Mouse (Mus musculus): ENCODE results near the gene Spint5. TPM values are rescaled to one million over a fixed set of nuclear protein-coding genes. Genes with fewer than 3 reads are reported as not detected.
A peak's percentile ranks its signal among the peaks of the same experiment; 100 is the strongest.

Gene Spint5
- polyA plus RNA-seq (2015; fragmentation: Nextera tagmentation; extraction: Ambion mirVana): not detected in 2 replicates

DNA sequence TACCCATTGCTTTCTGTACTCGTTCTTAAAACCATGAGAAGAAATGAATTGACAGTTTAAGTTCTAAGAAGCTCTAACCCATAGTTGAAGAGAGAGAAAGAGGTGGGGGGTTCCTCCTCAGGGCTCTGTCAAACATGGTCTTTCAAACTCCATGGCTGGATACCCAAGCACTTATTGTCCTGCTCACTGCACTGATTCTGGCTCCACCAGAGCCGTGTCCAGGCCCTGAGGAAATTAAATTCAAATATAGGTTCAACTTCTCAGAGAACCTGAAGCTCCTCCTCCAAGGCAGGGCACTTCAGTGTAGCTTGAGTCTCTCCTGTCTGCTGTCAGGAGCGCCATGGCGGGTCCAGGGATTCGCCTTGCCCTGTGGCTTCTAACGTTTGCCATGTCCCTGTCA lies at the start of gene Spint5:
Gene Spint5, plus strand, starts transcription at position 301 of the 400 bp plus-strand sequence.
- Histone ChIP-seq H3K4me2 (no peak within 1 kb of the TSS), H3K9ac (no peak within 1 kb of the TSS), H3K4me1 (no peaks in the 10 kb centered on the region), H3K4me3 (no peak within 1 kb of the TSS), H3K27ac (no peak within 1 kb of the TSS), H3K9me3 (no peaks in the 10 kb centered on the region), H3K36me3 (replicated peaks) (no peaks in the 10 kb centered on the region), H3K27me3 (replicated peaks) (no peaks in the 10 kb centered on the region)
- WGBS: 80% methylated on average over 6 of the region's 6 CpGs
- ATAC-seq (replicated peaks): no peak

DNA sequence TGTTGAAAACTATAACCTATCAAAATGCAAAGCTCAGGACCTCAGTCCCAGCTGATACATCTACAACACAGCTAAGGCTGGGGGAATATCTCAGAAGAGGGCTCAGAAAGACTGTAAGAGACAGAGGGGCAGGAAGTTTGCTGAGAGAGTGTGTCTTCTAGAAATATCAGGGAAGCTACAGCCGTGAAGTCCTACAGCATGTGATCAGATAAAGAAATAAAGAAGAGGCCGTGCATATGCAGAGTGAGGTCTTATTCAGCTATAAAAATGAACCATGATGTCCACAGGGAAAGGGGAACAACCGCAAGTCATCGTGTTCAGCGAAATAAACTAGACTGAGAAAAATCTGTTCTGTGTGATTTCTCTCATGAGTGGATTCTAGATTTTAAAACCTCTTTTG lies 44.8 kb upstream of the Spint5 start:
- no peaks in the 10 kb centered on the region for H3K9me3 ChIP-seq
- WGBS: 83% methylated on average over 5 of the region's 5 CpGs
- no peaks in the 10 kb centered on the region for H3K4me1 ChIP-seq
- H3K4me3 ChIP-seq: no peak overlapping the region
- H3K27me3 ChIP-seq (replicated peaks): no peaks in the 10 kb centered on the region
- no peak overlapping the region for H3K9ac ChIP-seq
- H3K36me3 ChIP-seq (replicated peaks): no peaks in the 10 kb centered on the region
- ATAC-seq (replicated peaks): no peak
- no peak overlapping the region for H3K4me2 ChIP-seq
- H3K27ac ChIP-seq: no peak overlapping the region

DNA sequence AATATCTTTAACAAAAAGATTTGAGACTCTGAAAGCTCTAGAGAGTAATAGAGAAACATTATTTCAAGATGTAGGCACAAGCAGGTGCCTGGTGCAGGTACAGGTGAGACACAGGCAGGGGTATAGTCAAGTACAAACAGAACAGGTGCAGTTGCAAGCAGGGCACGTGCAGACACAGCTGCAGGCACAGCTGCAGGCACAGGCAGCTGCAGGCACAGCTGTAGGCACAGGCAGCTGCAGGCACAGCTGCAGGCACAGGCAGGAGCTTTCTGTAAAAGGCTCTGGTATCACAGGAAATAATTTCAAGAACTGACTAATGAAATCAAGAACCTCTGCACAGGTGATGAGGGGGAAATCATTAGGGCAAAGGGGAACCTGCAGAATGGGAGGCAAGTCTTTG lies 44.2 kb upstream of the Spint5 start:
- no peaks in the 10 kb centered on the region for H3K9me3 ChIP-seq
- no peaks in the 10 kb centered on the region for H3K27me3 ChIP-seq (replicated peaks)
- WGBS: 41% methylated on average over 1 of the region's 1 CpGs
- no peaks in the 10 kb centered on the region for H3K36me3 ChIP-seq (replicated peaks)
- no peak overlapping the region for H3K4me3 ChIP-seq
- H3K4me1 ChIP-seq: no peaks in the 10 kb centered on the region
- H3K27ac ChIP-seq: no peak overlapping the region
- no peak for ATAC-seq (replicated peaks)
- no peak overlapping the region for H3K4me2 ChIP-seq
- H3K9ac ChIP-seq: no peak overlapping the region

DNA sequence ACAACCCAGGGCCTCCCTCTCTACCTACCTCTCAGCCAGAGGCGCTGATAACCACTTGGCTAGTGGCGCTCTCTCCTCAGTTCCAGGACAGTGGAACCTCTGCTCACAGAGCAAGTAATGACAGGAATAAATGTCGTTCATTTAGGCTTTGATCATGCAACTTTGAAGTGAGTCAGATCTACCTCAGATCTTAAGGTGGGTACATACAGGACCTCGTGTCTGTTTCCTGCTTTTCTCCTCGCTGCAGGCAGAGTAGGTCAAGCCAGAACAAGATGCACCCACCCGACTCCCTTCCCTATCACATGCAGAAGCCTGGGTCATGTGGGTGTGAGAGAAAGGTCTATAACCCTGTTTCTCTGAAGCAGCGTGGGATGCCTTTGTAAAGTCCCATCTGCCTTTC lies 41.1 kb upstream of the Spint5 start, which contains the start of gene Wfdc11:
Gene Wfdc11, minus strand, starts transcription at position 101 of the 400 bp plus-strand sequence.
- no peak for ATAC-seq (replicated peaks)
- 84% methylated on average over 7 of the region's 7 CpGs for WGBS

DNA sequence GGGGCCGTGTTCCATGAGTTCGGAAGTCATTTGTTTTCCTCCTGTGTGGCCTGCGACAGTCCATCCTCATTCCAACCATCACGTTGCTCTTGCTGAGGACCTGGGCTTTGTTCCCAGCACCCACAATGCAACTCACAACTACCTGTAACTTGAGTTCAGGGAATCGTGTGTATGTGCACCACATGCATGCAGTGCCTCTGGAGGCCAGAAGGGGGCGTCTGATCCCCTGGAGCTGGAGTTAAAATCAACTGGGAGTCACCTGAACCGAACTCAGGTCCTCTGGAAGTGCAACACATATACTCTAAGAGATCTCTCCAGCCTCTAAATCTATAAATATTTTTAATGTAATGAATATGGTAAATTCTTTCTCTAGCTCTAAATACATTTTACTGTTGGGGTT lies 39.0 kb upstream of the Spint5 start:
- no peak overlapping the region for H3K9ac ChIP-seq
- H3K36me3 ChIP-seq (replicated peaks): no peaks in the 10 kb centered on the region
- H3K9me3 ChIP-seq: no peaks in the 10 kb centered on the region
- peaks cover 10% of the 10 kb centered on the region for H3K4me1 ChIP-seq
- no peak overlapping the region for H3K4me2 ChIP-seq
- no peak overlapping the region for H3K4me3 ChIP-seq
- WGBS: 75% methylated on average over 7 of the region's 7 CpGs
- ATAC-seq (replicated peaks): no peak
- no peak overlapping the region for H3K27ac ChIP-seq
- no peaks in the 10 kb centered on the region for H3K27me3 ChIP-seq (replicated peaks)

More for the DNA sequence above, 41.1 kb upstream of the Spint5 start, which contains the start of gene Wfdc11:
- Histone ChIP-seq H3K4me1 (peaks cover 6% of the 10 kb centered on the region), H3K9me3 (no peaks in the 10 kb centered on the region), H3K4me3 (no peak within 1 kb of the TSS), H3K27me3 (replicated peaks) (no peaks in the 10 kb centered on the region), H3K9ac (no peak within 1 kb of the TSS), H3K27ac (no peak within 1 kb of the TSS), H3K36me3 (replicated peaks) (no peaks in the 10 kb centered on the region), H3K4me2 (no peak within 1 kb of the TSS)

DNA sequence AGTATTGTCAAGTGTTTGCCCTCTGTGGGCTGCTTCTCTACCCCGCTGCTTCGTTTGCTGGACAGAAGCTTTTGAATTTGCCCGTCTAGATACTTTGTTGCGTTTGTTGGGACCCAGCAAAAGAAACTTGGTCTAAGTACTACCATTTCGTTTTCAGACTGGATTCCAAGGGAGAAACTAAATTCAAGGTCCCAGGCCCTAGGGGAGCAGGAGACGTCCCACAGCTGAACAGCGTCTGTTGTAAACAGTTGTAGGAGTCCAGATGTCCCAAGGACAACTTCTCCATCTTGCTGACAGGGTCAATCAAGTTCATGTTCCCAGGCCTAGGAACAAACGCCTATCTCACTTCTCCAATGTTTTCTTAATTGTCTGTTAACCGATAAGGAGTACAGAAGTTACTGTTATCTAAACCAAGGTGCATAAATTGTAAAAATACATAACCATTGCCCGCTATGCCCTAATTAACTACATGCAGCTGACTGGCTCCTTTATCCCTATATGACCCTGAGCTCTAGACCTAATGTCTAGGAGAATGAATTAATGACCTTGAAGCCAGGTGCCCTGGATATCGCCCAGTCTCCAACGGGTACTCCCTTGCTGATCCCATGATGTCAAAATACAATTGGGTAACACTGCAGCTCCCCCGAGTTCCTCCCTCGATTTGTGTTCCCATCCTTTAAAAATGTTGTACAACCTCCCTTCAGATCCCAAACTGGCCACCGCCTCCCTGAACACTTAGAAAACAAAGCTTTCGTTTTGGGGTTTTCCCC lies 38.0 kb upstream of the Spint5 start:
- WGBS: 85% methylated on average over 16 of the region's 16 CpGs
- ATAC-seq (replicated peaks): no peak
- Histone ChIP-seq H3K4me1 (peaks cover 10% of the 10 kb centered on the region), H3K27ac (no peak overlapping the region), H3K27me3 (replicated peaks) (no peaks in the 10 kb centered on the region), H3K4me2 (no peak overlapping the region), H3K36me3 (replicated peaks) (no peaks in the 10 kb centered on the region), H3K9me3 (no peaks in the 10 kb centered on the region), H3K9ac (no peak overlapping the region), H3K4me3 (no peak overlapping the region)

DNA sequence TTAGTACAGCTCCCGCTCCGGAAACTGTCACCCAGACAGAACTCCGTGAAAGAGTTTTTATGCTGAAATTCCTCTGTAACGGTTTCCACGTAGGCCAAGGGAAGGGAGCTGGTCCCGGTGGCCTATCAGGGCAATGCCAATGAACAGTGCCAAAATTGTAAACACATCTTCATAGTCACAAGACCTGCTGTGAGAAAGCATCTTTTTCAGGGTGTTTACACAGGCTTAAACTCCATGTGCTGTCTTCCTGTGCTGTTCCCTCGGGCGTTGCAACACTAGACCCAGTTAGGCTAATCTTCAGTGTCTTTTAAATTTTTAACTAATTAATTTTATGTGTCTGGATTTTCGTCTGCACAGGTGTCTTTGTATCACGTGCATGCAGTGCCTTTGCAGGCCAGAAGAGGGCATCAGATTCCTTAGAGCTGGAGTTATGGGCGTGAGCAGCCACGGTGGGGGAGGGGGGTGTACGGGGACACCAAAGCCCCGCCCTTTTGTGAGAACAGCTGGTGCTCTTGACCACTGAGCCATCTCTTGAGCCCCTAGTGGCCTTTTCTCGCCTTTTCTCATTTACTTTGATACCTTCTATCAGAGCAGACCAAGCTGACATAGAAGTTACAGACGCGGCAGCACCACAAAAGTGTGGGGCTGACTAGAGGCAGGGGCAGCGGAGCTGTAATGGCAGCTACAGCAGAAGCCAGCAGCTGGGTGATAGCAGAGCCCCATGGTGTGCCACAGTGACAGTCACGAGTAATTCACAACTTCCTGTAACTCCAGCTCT lies 36.1 kb upstream of the Spint5 start:
- Histone ChIP-seq H3K27me3 (replicated peaks) (no peaks in the 10 kb centered on the region), H3K9ac (0 out of 2 replicates have a peak overlapping the region, but pooled peaks have one; percentile 2), H3K4me2 (peak overlapping the region; percentile 54), H3K4me1 (peaks cover 10% of the 10 kb centered on the region), H3K4me3 (peak overlapping the region; percentile 34), H3K9me3 (no peaks in the 10 kb centered on the region), H3K27ac (no peak overlapping the region), H3K36me3 (replicated peaks) (no peaks in the 10 kb centered on the region)
- 23% methylated on average over 19 of the region's 19 CpGs for WGBS
- ATAC-seq (replicated peaks): peak; percentile 56

DNA sequence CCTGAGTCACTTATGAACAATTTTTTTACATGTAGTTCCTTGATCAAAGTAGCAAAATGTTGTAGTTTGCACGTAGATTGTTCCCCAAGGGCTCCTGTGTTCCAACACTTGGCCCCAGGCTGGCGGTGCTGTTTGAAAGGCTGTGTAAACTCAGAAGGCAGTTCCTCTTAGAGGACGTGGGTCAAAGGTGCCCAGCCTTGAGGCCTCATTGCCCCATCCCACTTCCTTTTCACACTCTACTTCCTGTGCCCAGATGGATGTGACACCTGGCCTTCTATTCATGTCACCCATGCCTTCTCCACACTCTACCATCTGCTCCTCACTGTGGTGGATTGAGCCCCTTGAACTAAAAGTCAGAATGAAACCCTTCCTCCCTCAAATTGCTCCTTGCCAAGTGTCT lies 35.2 kb upstream of the Spint5 start:
- ATAC-seq (replicated peaks): no peak
- no peaks in the 10 kb centered on the region for H3K27me3 ChIP-seq (replicated peaks)

DNA sequence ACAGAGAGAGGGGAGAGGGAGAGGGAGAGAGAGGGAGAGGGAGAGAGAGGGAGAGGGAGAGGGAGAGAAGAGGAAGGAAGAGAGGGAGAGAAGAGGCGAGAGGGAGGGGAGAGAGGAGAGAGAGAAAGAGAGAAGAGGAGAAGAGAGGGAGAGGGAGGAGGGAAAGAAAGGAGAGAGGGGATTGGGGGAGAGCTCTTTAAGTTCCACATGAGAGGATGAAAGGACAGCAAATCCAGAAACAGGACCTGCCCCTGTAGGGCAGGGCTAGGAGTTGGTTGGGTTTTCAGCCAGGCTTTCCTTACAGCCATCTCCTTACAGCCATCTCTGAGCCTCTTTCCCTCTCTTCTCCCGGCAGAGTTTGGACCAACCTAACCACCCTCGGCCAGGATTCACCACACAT lies 30.3 kb upstream of the Spint5 start, which contains the start of gene Wfdc13:
Gene Wfdc13, plus strand, starts transcription at position 301 of the 400 bp plus-strand sequence.
- Histone ChIP-seq H3K27me3 (replicated peaks) (no peaks in the 10 kb centered on the region), H3K9ac (no peak within 1 kb of the TSS), H3K36me3 (replicated peaks) (no peaks in the 10 kb centered on the region), H3K4me3 (no peak within 1 kb of the TSS), H3K4me1 (no peaks in the 10 kb centered on the region), H3K9me3 (no peaks in the 10 kb centered on the region), H3K27ac (no peak within 1 kb of the TSS), H3K4me2 (no peak within 1 kb of the TSS)
- WGBS: 59% methylated on average over 3 of the region's 3 CpGs
- ATAC-seq (replicated peaks): no peak

More for the DNA sequence above, 35.2 kb upstream of the Spint5 start:
- Histone ChIP-seq H3K4me1 (peaks cover 10% of the 10 kb centered on the region), H3K9ac (no peak overlapping the region), H3K27ac (no peak overlapping the region), H3K36me3 (replicated peaks) (no peaks in the 10 kb centered on the region), H3K4me2 (no peak overlapping the region), H3K9me3 (no peaks in the 10 kb centered on the region), H3K4me3 (no peak overlapping the region)
- WGBS: 65% methylated on average over 3 of the region's 3 CpGs

DNA sequence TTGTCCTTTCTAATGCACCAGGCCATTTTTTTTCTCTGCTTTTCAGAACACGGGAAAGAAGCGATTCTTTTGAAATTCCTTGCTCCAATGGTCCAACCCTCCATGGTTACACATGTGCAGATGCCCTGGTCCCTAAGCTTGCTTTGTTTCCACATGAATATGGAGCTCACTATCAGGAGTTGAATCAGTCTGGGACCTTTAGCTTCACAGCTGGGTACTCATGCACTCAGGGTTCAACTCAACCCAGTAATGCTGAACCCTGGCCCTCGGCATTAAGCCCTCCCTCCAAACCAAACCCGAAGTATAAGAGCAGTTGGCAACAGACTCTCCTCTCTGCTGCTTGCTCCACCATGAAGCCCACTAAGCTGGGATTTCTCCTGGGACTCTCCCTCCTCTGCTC lies 16.9 kb upstream of the Spint5 start, which contains the start of gene Spint4:
Gene Spint4, plus strand, starts transcription at position 301 of the 400 bp plus-strand sequence.
- H3K9ac ChIP-seq: no peak within 1 kb of the TSS
- H3K9me3 ChIP-seq: no peaks in the 10 kb centered on the region
- no peak within 1 kb of the TSS for H3K27ac ChIP-seq
- 70% methylated on average over 4 of the region's 4 CpGs for WGBS
- no peaks in the 10 kb centered on the region for H3K36me3 ChIP-seq (replicated peaks)
- H3K4me1 ChIP-seq: no peaks in the 10 kb centered on the region
- H3K4me2 ChIP-seq: no peak within 1 kb of the TSS
- H3K4me3 ChIP-seq: no peak within 1 kb of the TSS
- no peaks in the 10 kb centered on the region for H3K27me3 ChIP-seq (replicated peaks)
- ATAC-seq (replicated peaks): no peak

DNA sequence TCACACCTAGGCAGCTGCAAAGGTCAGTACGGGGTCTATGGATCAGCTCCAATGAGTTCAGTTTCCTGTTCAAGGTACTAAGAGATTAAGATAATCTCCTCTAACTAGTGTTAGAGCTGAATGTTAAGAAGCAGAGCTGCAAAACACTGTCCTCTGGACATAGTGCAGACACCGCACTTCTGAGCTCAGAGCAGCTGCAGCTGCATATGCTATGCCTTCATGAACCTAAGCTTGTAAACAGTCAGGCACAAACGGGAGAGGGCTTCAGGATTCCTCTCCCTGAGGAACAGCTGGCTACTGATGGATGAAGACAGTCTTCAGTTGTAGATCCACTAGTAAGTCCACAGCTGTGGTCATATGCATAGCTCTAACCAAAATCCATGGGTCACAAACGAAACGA lies 14.1 kb upstream of the Spint5 start:
- ATAC-seq (replicated peaks): no peak
- no peak overlapping the region for H3K4me2 ChIP-seq
- no peaks in the 10 kb centered on the region for H3K9me3 ChIP-seq
- H3K27me3 ChIP-seq (replicated peaks): no peaks in the 10 kb centered on the region
- no peak overlapping the region for H3K27ac ChIP-seq
- H3K4me3 ChIP-seq: no peak overlapping the region
- H3K4me1 ChIP-seq: no peaks in the 10 kb centered on the region
- H3K9ac ChIP-seq: no peak overlapping the region
- WGBS: 87% methylated on average over 5 of the region's 5 CpGs
- H3K36me3 ChIP-seq (replicated peaks): no peaks in the 10 kb centered on the region

DNA sequence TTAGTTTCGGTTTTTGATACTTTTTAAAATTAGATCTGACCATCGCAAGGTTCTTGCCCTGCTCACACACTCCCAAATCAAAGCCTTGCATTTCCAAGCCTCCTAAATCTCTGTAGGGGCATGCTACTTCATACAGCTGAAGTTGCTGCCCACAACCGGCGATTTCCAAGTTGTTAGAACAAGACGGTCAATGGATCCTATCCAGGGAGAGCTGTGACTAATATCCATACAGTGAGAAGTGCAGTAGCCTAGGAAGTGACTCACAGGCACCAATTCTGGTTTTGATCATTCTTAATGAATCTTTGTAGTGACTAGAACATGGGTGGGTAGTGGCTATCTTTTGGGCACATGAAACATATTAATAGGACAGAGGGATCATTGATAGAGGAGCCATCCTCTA lies 13.3 kb upstream of the Spint5 start:
- Histone ChIP-seq H3K27me3 (replicated peaks) (no peaks in the 10 kb centered on the region), H3K9ac (no peak overlapping the region), H3K4me3 (no peak overlapping the region), H3K36me3 (replicated peaks) (no peaks in the 10 kb centered on the region), H3K4me1 (no peaks in the 10 kb centered on the region), H3K9me3 (no peaks in the 10 kb centered on the region), H3K27ac (no peak overlapping the region), H3K4me2 (no peak overlapping the region)
- WGBS: 83% methylated on average over 5 of the region's 5 CpGs
- ATAC-seq (replicated peaks): no peak
